Mouse (Mus musculus): ENCODE results near the gene Sct.

- TF ChIP-seq POLR2A (IDR thresholded peaks at IDR 0.05; ENCODE audit: insufficient read length, low read depth) (no peak), USF1 (IDR thresholded peaks at IDR 0.05; ENCODE audit: low read depth) (no peak)
These were observed 13.0 kb downstream of the Sct start, which contains the start of gene Irf7 for GRCm38 (mm10) chr7:141265739-141266561.

Data from myocyte (in vitro differentiated cells).